Mouse (Mus musculus) adrenal gland, postnatal 10 days (tissue): ENCODE results near the gene Nckap1. TPM values are rescaled to one million over a fixed set of nuclear protein-coding genes. Genes with fewer than 3 reads are reported as not detected.

Source experiments
- DNase-seq: peaks from one replicate; pipeline ENCODE4 v3.0.0; 2021; ENCODE audit warnings: mixed read lengths
- long read RNA-seq, 2 experiments: library from polyadenylated mRNA; stranded (forward); transcript quantifications; one replicate each; pipeline ENCODE4 v2.0.0; 2021
- total RNA-seq, 2 experiments: library from RNA; stranded (reverse); gene quantifications; 2 replicates each; pipeline ENCODE4 v1.2.3; 2021

Gene Nckap1
- total RNA-seq: 100 to 1,000 TPM; 111 to 115 TPM
- long read RNA-seq, experiment 1, full-length matches to known transcripts: 79 of 105 reads
- long read RNA-seq, experiment 1, partial matches to known transcripts: 14 of 105 reads
- long read RNA-seq, experiment 1, other reads (novel, unspliced or antisense): 12 of 105 reads
- long read RNA-seq, experiment 2, full-length matches to known transcripts: 39 of 49 reads
- long read RNA-seq, experiment 2, partial matches to known transcripts: 5 of 49 reads
- long read RNA-seq, experiment 2, other reads (novel, unspliced or antisense): 5 of 49 reads

GRCm38 (mm10) chr2:80581043-80581711 lies at the start of gene Nckap1:
Gene Nckap1 (minus strand): TSS chr2:80581380.
- peak; percentile 94 for DNase-seq

DNA sequence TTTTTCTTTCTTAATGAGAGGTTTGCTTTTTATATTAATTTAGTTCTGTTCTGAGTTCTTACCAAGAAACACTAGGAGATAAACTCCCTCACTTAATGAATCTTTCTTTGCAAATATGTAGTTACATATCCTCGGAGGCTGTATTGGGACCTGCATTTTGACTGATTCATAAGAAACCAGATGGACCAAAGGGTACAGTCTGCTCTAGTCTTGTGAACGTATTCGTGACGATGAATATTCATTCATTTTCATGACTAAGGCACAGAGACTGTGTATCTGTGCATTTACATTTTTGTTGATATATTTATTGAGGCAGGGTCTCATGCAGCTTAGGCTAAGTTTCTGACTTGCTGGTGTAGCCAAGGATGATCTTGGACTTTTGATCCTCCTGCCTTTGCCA lies 43.3 kb upstream of the Nckap1 start:
- no peak for DNase-seq

- no peak for DNase-seq
Observed at GRCm38 (mm10) chr2:80621921-80622320, 40.7 kb upstream of the Nckap1 start.

DNA sequence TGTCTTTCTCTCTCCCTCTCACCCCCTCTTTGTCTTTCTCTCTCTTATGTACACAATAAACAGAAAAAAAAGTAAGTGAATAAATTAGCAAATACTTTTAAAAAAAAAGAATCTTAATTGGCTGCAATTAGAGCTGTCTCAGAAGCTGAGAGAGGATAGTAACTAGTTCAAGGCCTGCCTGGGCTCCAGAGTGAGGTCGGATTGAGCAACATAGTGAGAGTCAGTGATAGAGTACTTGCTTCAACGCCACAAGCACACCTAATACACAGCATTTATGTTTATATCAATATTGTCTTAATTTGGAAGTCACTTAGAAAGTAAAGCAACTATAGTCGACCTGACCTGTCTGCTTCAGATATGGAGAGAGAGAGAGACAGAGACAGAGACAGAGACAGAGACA lies 37.8 kb upstream of the Nckap1 start:
- peak; percentile 10 for DNase-seq

GRCm38 (mm10) chr2:80616854-80617737 lies 35.9 kb upstream of the Nckap1 start, which contains the start of the genes Dusp19 and Nup35:
Gene Dusp19 (plus strand): TSS chr2:80617045.
Gene Nup35 (plus strand): TSS chr2:80617236.
- peak; percentile 97 for DNase-seq

- peak; percentile 26 for DNase-seq
Observed at GRCm38 (mm10) chr2:80612796-80613195, 31.6 kb upstream of the Nckap1 start.

DNA sequence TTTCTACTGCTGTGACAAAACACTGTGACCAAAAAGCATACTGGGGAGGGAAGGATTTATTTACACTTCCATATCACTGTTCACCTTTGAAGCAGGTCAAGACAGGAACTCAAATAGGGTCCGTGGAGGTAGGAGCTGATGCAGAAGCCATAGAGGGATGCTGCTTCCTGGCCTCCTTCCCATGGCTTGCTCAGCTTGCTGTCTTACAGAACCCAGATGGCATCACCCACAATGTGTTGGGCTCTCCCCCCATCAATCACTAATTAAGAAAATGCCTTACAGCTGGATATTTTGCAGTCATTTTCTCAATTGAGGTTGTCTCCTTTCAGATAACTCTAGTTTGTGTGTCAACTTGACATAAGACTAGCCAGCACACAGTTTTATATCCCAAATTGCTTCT lies 31.1 kb upstream of the Nckap1 start:
- DNase-seq: no peak

- DNase-seq: no peak
Observed at GRCm38 (mm10) chr2:80603771-80604426, 22.7 kb upstream of the Nckap1 start.

DNA sequence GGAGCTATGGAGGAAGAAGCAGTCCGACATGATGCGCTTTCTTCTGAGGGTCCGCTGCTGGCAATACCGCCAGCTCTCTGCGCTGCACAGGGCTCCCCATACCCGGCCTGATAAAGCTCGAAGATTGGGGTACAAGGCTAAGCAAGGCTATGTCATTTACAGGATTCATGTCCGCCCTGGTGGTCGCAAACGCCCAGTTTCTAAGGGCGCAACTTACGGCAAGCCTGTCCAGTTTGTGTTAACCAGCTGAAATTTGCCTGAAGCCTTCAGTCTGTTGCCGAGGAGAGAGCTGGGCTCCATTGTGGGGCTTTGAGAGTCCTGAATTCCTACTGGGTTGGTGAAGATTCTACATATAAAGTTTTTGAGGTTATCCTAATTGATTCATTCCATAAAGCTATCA lies 21.6 kb upstream of the Nckap1 start:
- DNase-seq: no peak

GRCm38 (mm10) chr2:80600611-80601010 lies 19.4 kb upstream of the Nckap1 start:
- DNase-seq: no peak

DNA sequence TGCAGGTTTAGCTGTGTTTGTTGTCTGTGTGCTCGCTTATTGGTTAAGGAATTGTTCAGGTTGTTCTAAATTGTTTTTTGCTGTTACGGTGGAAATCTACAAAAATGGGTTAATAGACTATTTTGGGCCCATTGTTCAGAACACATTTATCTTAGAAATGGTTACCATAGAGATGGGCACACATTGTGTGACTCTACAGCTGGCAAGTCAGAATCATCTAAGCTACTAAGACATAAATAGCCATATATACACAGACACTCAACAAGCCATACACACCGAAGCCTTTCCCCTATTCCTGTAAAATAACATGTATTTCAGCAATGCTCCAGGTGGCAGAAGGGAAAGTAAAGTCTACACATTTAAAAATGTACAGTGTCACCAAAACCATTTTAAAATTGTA lies 18.7 kb upstream of the Nckap1 start:
- no peak for DNase-seq

- DNase-seq: no peak
Observed at GRCm38 (mm10) chr2:80596960-80597359, 15.8 kb upstream of the Nckap1 start.

DNA sequence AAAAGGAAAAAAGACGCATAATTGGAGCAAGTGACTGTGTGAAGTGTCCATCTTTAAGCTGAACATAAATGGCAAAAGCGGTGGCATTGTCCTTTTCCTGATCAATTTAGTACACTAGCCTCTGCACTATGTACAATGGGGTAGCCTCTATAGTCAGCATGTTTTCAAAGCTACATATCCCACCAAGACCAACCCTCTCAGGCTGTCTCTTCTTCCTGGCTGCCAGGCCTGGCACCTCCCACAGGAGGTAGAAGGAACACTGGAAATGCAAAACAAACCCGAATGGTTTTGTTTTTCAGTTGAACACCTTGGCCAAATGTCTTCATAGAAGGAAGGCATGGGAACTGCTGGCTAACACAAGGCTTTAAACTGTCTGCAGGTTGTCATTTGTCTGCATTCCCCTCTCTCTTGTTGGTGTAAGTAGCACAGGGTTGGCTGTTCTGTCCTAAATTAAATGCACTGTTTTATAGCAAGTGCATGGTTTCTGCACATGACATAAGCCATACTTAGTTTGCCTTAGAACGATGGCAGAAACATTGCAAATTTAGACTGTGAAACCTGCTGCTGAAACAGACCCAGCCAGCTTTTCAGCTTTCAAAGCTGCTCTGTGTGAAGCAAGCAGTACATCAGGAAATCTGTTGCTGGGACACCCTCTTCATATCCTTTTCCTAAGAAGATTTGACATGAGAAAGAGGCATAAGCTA lies 13.2 kb upstream of the Nckap1 start:
- DNase-seq: no peak

- no peak for DNase-seq
Observed at GRCm38 (mm10) chr2:80582356-80582755, 1.2 kb upstream of the Nckap1 start.

- peak; percentile 60 for DNase-seq
Observed at GRCm38 (mm10) chr2:80580311-80580961, 744 bp downstream of the Nckap1 start.

- DNase-seq: no peak
Observed at GRCm38 (mm10) chr2:80579253-80579891, 1.8 kb downstream of the Nckap1 start.

DNA sequence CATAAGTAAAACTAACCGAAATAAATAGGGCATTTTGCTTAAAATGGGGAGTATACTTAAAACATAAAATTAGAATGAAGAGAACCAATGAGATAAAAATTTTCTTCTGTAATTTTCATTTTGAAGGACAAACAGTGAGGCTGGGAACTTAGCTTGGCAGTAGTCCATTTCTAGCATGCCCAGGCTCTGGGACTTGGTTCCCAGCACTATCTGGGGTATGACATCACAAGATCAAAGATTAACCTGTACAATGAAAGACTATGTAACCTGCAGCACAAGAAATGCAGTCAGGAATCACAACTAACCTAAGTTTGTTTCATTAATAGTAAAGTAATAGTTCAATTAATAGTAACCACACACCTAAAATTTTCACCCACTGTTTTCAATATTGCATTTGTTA lies 3.9 kb downstream of the Nckap1 start:
- no peak for DNase-seq

DNA sequence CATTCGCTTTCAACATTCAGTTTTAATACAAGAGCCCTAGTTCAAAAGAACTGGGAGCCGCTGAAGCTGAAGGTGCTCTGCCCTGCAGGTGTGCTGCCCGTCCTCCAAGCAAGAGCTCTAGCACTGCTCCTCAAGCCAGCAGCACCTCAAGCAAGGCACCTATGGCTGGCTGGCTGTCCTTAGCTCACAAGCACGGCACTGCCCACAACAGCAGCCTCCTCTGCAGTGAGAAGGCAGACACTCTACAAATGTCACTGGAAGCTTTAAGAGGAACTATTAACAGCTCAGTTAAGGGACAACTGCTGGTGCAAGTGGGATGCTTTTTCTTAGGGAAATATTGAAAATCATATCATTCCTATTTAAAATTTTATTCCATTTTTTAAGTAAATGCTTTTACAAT lies 10.5 kb downstream of the Nckap1 start:
- DNase-seq: no peak

- DNase-seq: no peak
Observed at GRCm38 (mm10) chr2:80567411-80567810, 13.8 kb downstream of the Nckap1 start.

GRCm38 (mm10) chr2:80562253-80562652 lies 18.9 kb downstream of the Nckap1 start:
- no peak for DNase-seq

- no peak for DNase-seq
Observed at GRCm38 (mm10) chr2:80561478-80561877, 19.7 kb downstream of the Nckap1 start.
